Mouse (Mus musculus): ENCODE measurements around the gene L1td1. TPM values are rescaled to one million over a fixed set of nuclear protein-coding genes. Genes with fewer than 3 reads are reported as not detected.

The L1td1 gene
- polyA plus RNA-seq, 1 experiment from 2014 or later, result 0.07 TPM

DNA sequence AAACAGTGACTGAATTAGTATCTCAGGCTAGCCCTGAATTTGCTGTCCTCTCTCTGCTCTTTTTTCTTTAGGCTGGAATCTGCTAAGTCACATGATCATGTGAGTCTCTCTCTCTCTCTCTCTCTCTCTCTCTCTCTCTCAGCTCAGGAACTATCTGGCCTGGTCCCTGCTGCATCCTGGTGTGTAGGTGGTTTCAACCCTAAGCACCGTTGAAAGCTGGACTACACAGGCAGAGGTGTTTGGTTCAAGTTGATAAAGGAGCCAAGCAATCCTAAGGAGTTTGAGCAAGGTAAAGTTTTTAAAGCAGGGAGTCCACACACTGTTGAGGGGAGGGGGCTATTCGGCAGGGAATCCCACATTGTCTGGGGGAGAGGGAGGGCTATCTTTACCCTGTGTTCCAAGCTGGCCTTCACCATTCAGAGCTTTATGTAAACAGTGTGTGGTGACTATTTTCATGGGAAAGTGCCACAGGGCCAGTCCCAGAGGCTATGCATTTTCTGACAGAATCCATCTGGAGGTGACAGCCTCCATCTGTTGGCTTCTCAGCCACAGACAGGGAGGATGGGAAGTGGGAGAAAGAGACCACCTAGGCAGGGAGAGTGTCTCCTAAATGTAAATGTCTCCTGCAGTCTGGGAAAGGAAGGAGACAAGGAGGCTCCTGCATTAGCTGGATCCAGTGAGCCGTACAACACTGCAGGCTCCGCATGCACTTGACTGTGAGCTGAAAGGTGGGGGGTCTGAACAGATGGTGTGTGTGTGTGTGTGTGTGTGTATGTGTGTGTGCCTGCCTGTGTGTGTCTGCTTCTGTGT is 31.7 kb downstream of the L1td1 start:
- Histone ChIP-seq H3K36me3 (ENCODE audit: control insufficient read depth, insufficient read depth, low read length) (no peaks in the 10 kb centered on the region), H3K4me1 (ENCODE audit: control insufficient read depth, insufficient read depth, low read length) (peaks cover 12% of the 10 kb centered on the region; the same call in 1 of the 2 replicates), H3K4me2 (ENCODE audit: low read length) (no peak overlapping the region), H3K27me3 (ENCODE audit: control insufficient read depth, insufficient read depth, low read length) (no peaks in the 10 kb centered on the region), H3K4me3 (replicated peaks; ENCODE audit: low read depth, low read length) (no peak overlapping the region), H3K27ac (replicated peaks; ENCODE audit: low read depth, low read length) (no peak overlapping the region), H3K9me3 (ENCODE audit: control insufficient read depth, low read length) (no peaks in the 10 kb centered on the region), H3K9ac (replicated peaks; ENCODE audit: low read length) (no peak overlapping the region)
- 62% methylated on average over 4 of the region's 4 CpGs for WGBS
- ATAC-seq (ENCODE audit: low FRiP score, low TSS enrichment) (peak; percentile 32; the same call in 1 of the 2 replicates), DNase-seq (no peak)

DNA sequence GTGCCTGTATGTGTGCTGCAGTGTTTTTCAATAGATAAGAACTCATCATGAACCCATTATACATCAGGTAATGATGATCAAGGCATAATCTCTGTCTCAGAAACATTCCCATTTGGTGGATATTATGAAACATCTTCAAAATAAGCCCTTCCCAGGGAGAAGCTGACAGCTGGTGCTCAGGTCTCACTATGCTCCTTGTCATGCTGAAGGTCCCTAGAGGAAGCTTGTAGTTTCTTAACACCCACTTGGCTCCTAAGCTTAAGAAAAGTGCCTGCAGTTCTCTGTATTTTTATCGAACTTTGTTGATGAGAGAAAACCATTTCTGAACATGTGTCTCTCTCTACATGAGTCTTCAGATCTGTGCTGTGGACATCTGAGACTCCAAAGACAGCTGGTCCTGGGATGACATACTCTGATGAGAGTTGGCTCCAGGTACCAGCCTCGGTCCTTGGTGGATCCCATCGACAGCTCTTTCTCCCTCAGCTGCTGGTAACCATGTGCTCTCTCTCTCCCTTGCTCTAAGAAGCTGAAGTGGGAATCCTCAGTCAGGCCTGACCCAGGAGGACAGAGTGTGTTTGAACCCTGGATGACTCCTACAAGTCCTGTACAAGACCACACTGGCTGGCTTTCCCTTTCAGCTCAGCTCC is 32.5 kb downstream of the L1td1 start:
- no peak for ATAC-seq (ENCODE audit: low FRiP score, low TSS enrichment)
- H3K4me3 ChIP-seq (replicated peaks; ENCODE audit: low read depth, low read length), result no peak overlapping the region
- no peak overlapping the region for H3K27ac ChIP-seq (replicated peaks; ENCODE audit: low read depth, low read length)
- WGBS, result 89% methylated on average over 3 of the region's 3 CpGs
- H3K9me3 ChIP-seq (ENCODE audit: control insufficient read depth, low read length), result no peaks in the 10 kb centered on the region
- DNase-seq, result no peak
- H3K36me3 ChIP-seq (ENCODE audit: control insufficient read depth, insufficient read depth, low read length), result no peaks in the 10 kb centered on the region
- no peak overlapping the region for H3K4me2 ChIP-seq (ENCODE audit: low read length)
- H3K4me1 ChIP-seq (ENCODE audit: control insufficient read depth, insufficient read depth, low read length), result peaks cover 12% of the 10 kb centered on the region; the same call in 1 of the 2 replicates
- no peaks in the 10 kb centered on the region for H3K27me3 ChIP-seq (ENCODE audit: control insufficient read depth, insufficient read depth, low read length)
- no peak overlapping the region for H3K9ac ChIP-seq (replicated peaks; ENCODE audit: low read length)

DNA sequence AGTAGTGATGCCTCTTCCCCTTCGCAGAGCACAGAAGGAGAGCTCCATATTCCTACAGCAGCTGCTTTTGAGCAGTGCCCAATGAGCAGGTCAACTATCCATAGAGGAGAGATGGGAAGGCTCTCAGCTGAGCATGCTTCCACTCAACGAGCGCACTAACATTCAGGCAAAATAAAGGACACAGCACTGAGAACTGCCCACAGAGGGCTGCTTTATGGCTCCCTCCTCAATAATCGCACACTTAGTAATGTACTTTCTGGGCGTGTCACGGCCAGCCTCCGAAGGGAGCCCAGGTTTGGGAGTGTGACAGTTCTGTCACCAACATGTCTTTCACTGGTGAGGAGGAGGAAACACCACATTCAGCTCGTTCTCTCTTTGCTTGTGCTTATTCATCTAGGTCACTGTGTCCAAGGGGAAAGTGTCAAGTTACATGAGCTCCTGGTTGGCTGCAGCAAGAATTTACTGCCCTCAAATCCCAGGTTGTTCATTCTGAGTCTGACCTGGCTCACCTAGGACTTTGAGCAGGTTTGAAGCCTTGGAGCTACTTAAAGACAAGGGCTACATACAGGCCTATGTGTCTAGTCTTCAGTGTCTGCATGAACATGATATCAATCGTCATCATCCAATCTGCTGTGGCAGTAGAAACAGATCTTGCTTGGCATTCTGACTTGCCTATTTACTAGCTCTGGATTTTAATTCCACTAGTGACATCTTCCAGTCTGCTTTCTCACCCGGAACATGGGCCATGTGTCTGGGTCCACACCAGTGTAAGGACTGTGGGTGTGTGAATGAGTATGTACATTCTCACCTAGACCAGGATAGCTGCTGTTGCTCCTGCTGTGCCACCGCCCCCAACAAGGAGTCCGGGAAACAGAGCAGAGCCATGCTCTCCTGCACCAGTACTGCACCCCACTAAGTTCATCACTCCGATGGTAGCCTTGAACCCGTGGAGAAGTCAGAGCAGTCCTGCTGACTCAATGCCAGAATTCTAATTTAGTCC is 40.9 kb downstream of the L1td1 start:
- no peak overlapping the region for H3K9ac ChIP-seq (replicated peaks; ENCODE audit: low read length)
- no peak overlapping the region for H3K27ac ChIP-seq (replicated peaks; ENCODE audit: low read depth, low read length)
- no peaks in the 10 kb centered on the region for H3K4me1 ChIP-seq (ENCODE audit: control insufficient read depth, insufficient read depth, low read length)
- DNase-seq (no peak), ATAC-seq (ENCODE audit: low FRiP score, low TSS enrichment) (no peak)
- H3K36me3 ChIP-seq (ENCODE audit: control insufficient read depth, insufficient read depth, low read length), result no peaks in the 10 kb centered on the region
- no peak overlapping the region for H3K4me3 ChIP-seq (replicated peaks; ENCODE audit: low read depth, low read length)
- no peak overlapping the region for H3K4me2 ChIP-seq (ENCODE audit: low read length)
- H3K27me3 ChIP-seq (ENCODE audit: control insufficient read depth, insufficient read depth, low read length), result no peaks in the 10 kb centered on the region
- H3K9me3 ChIP-seq (ENCODE audit: control insufficient read depth, low read length), result no peaks in the 10 kb centered on the region
- WGBS, result 84% methylated on average over 14 of the region's 14 CpGs

DNA sequence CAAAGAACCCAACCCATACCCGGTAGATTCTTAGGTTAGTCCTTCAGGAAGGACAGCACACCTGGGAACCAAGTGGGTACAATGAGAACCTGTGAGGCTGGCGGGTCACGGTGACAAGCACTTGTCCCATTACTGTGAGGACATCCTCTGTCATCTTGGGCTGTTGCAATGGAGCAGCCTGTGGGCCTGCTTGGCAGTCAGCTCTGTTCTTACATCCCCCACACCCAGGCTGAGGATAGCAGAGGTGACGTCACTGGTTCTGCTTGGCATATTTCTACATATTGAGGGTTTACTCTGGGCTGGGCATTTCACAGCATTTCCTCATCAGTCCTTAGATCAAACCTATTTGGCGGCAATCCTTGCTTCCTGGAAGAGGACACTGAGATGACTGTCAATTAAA is 47.3 kb downstream of the L1td1 start:
- WGBS, result 94% methylated on average over 5 of the region's 5 CpGs
- no peaks in the 10 kb centered on the region for H3K36me3 ChIP-seq (ENCODE audit: control insufficient read depth, insufficient read depth, low read length)
- ATAC-seq (ENCODE audit: low FRiP score, low TSS enrichment), result no peak

DNA sequence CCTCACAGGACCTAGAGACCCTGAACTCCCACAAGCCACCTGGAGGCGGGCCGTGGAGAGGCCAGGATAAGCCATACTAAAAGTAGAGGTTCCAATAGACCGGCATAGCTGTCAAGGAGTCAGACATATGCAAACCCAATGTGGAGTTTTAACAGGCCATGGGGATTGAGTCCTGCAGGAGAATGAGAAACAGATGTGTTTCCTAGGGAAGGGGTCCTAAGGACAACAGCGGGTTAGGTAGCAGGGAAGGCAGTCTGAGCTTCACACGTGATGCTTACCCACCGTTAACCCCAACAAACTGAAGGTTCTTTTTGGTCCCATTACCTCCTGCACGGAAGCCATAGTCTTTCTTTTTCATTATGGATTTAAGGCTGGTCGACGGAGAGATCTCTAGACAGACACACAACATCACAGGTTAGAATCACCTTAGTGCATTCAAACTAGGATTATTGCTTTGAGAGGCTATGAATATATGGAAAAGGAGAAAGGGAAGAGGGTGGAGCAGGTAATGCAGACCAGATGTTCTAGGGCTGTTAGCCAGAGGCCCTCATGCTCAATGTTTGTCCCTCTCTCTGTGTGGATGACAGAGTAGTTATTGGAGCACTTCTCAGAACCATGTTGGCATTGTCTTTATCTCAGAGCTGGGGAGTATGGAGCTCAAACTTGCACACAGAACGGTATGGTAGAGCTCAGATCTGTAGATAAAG is 50.3 kb downstream of the L1td1 start:
- no peak overlapping the region for H3K4me3 ChIP-seq (replicated peaks; ENCODE audit: low read depth, low read length)
- H3K9me3 ChIP-seq (ENCODE audit: control insufficient read depth, low read length), result no peaks in the 10 kb centered on the region
- peaks cover 4% of the 10 kb centered on the region; the same call in 1 of the 2 replicates for H3K4me1 ChIP-seq (ENCODE audit: control insufficient read depth, insufficient read depth, low read length)
- no peak overlapping the region for H3K4me2 ChIP-seq (ENCODE audit: low read length)
- H3K9ac ChIP-seq (replicated peaks; ENCODE audit: low read length), result no peak overlapping the region
- DNase-seq, result no peak
- no peaks in the 10 kb centered on the region for H3K27me3 ChIP-seq (ENCODE audit: control insufficient read depth, insufficient read depth, low read length)
- WGBS, result 94% methylated on average over 10 of the region's 10 CpGs
- no peak overlapping the region for H3K27ac ChIP-seq (replicated peaks; ENCODE audit: low read depth, low read length)
- no peak for ATAC-seq (ENCODE audit: low FRiP score, low TSS enrichment)
- no peaks in the 10 kb centered on the region for H3K36me3 ChIP-seq (ENCODE audit: control insufficient read depth, insufficient read depth, low read length)

More for the DNA sequence above, 47.3 kb downstream of the L1td1 start:
- H3K9me3 ChIP-seq (ENCODE audit: control insufficient read depth, low read length), result no peaks in the 10 kb centered on the region
- H3K4me3 ChIP-seq (replicated peaks; ENCODE audit: low read depth, low read length), result no peak overlapping the region
- no peak for DNase-seq
- no peak overlapping the region for H3K27ac ChIP-seq (replicated peaks; ENCODE audit: low read depth, low read length)
- no peaks in the 10 kb centered on the region for H3K27me3 ChIP-seq (ENCODE audit: control insufficient read depth, insufficient read depth, low read length)
- H3K9ac ChIP-seq (replicated peaks; ENCODE audit: low read length), result no peak overlapping the region
- no peak overlapping the region for H3K4me2 ChIP-seq (ENCODE audit: low read length)
- peaks cover 4% of the 10 kb centered on the region; the same call in 1 of the 2 replicates for H3K4me1 ChIP-seq (ENCODE audit: control insufficient read depth, insufficient read depth, low read length)

DNA sequence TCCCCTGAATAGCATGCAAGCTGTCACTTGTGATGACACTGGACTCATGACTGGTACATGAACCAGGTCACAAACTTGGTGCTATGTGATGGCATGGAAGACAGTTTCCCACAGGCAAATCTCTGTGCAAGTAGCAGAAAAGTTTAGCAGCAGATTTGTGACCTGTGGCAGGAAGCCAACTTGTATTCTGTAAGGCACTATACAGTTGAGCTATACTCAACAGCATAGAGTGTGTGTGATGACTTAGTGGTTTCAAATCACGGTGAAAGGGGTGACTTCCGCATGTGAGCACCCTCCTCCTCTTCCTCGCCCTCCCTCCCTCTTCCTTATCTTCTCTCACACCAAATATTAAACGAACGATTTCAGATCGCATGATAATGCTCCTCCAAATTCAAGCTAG is 50.9 kb downstream of the L1td1 start:
- H3K9ac ChIP-seq (replicated peaks; ENCODE audit: low read length), result no peak overlapping the region
- H3K4me2 ChIP-seq (ENCODE audit: low read length), result no peak overlapping the region
- no peaks in the 10 kb centered on the region for H3K27me3 ChIP-seq (ENCODE audit: control insufficient read depth, insufficient read depth, low read length)
- DNase-seq (no peak), ATAC-seq (ENCODE audit: low FRiP score, low TSS enrichment) (no peak)
- no peak overlapping the region for H3K27ac ChIP-seq (replicated peaks; ENCODE audit: low read depth, low read length)
- 88% methylated on average over 6 of the region's 6 CpGs for WGBS
- no peaks in the 10 kb centered on the region for H3K9me3 ChIP-seq (ENCODE audit: control insufficient read depth, low read length)
- H3K36me3 ChIP-seq (ENCODE audit: control insufficient read depth, insufficient read depth, low read length), result no peaks in the 10 kb centered on the region
- H3K4me3 ChIP-seq (replicated peaks; ENCODE audit: low read depth, low read length), result no peak overlapping the region
- H3K4me1 ChIP-seq (ENCODE audit: control insufficient read depth, insufficient read depth, low read length), result peaks cover 4% of the 10 kb centered on the region; the same call in 1 of the 2 replicates

DNA sequence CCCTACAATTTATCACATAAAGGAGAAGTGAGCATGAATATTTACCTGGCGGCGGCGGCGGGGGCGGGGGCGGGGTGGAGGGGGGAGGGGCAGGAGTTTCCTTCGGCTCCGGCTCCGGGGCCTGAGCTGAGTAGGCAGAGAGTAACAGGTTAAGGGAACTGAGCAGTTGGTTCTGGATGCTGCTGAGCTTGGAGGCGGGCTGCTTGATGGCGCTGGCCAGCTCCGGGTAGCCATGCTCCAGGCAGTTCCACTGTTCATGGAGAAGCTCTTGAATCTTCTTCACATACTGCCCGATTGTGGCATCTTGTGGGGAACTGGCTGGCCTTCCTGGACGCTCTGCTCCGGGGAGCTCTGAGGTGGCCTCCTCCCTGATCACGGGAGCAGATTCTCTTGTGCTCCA is 51.7 kb downstream of the L1td1 start:
- DNase-seq (no peak), ATAC-seq (ENCODE audit: low FRiP score, low TSS enrichment) (no peak)
- H3K27me3 ChIP-seq (ENCODE audit: control insufficient read depth, insufficient read depth, low read length), result no peaks in the 10 kb centered on the region
- no peak overlapping the region for H3K4me3 ChIP-seq (replicated peaks; ENCODE audit: low read depth, low read length)
- H3K27ac ChIP-seq (replicated peaks; ENCODE audit: low read depth, low read length), result no peak overlapping the region
- peaks cover 4% of the 10 kb centered on the region; the same call in 1 of the 2 replicates for H3K4me1 ChIP-seq (ENCODE audit: control insufficient read depth, insufficient read depth, low read length)
- H3K9ac ChIP-seq (replicated peaks; ENCODE audit: low read length), result no peak overlapping the region
- no peaks in the 10 kb centered on the region for H3K36me3 ChIP-seq (ENCODE audit: control insufficient read depth, insufficient read depth, low read length)
- 19% methylated on average over 16 of the region's 16 CpGs for WGBS
- H3K9me3 ChIP-seq (ENCODE audit: control insufficient read depth, low read length), result no peaks in the 10 kb centered on the region
- H3K4me2 ChIP-seq (ENCODE audit: low read length), result peak overlapping the region; percentile 37

DNA sequence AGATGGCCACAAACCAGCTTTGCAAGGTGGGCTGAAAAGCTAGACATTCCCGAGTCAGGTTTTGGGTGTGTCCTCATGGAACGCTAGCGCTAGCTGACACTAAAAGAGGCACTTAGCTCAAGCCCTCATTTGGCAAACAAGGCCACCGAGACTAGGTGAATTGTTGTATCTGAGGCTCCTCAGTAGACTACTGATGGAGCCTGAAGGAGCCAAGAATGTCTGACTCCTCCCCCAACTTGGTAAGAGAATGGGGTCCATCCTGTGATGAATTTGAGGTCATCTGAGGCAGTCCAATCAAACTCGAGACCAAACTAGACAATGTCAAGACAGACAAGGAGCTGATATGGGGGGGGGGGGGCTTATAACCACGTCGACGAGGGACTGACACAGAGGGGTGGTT is 59.3 kb downstream of the L1td1 start:
- H3K4me2 ChIP-seq (ENCODE audit: low read length), result no peak overlapping the region
- DNase-seq (no peak), ATAC-seq (ENCODE audit: low FRiP score, low TSS enrichment) (no peak)
- H3K36me3 ChIP-seq (ENCODE audit: control insufficient read depth, insufficient read depth, low read length), result no peaks in the 10 kb centered on the region
- H3K4me3 ChIP-seq (replicated peaks; ENCODE audit: low read depth, low read length), result no peak overlapping the region
- H3K27ac ChIP-seq (replicated peaks; ENCODE audit: low read depth, low read length), result no peak overlapping the region
- H3K9me3 ChIP-seq (ENCODE audit: control insufficient read depth, low read length), result no peaks in the 10 kb centered on the region
- 53% methylated on average over 8 of the region's 8 CpGs for WGBS
- no peaks in the 10 kb centered on the region for H3K27me3 ChIP-seq (ENCODE audit: control insufficient read depth, insufficient read depth, low read length)
- no peak overlapping the region for H3K9ac ChIP-seq (replicated peaks; ENCODE audit: low read length)
- peaks cover 15% of the 10 kb centered on the region for H3K4me1 ChIP-seq (ENCODE audit: control insufficient read depth, insufficient read depth, low read length)
